Mouse (Mus musculus): ENCODE measurements at regions not wholly inside any gene's neighbourhood (a gene's known extent, or its start where the extent isn't known, plus 50 kb on each side); places are given as distances from the start of the nearest gene placed in this dataset.
A peak's percentile ranks its signal among the peaks of the same experiment; 100 is the strongest.

DNA sequence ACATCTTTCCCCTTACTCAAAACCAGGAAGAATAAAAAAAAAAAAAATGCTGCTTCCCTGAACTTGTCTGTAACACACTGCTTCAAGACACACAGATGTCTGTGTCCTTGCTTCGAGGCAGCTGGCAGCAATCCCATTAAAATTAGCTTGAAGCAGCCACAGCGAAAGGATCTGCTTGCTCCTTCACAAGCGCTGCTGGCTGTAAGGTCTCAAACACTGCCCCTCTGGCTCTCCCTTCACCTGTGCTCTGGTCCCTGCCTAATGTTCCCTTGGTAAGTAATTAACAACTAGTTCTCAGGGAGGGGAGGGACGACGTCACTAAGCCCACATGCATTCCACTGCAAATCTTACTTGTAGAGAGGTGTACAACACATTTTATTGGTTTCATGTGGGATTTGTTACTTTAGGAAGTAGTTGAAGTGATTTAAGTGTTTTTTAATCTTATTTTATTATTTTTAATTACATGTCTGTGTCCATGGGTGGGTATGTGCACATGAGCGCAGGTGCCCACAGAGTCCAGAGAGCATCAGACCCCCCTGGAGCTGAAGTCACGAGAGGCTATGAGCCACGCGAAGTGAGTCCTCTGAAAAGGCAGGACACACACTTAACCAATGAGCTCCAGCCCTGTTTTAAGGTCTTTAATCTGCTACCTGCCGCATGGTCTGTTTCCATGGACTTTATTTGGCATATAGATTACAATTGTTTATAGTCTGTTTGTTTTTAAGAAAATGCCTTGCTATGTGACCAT, 61.1 kb upstream of the Cers6 start:
- DNase-seq: peak; percentile 62

GRCm38 (mm10) chr2:68804117-68804516, 57.1 kb upstream of the Cers6 start:
- DNase-seq: no peak

GRCm38 (mm10) chr2:68805866-68806265, 55.4 kb upstream of the Cers6 start:
- DNase-seq: no peak

DNA sequence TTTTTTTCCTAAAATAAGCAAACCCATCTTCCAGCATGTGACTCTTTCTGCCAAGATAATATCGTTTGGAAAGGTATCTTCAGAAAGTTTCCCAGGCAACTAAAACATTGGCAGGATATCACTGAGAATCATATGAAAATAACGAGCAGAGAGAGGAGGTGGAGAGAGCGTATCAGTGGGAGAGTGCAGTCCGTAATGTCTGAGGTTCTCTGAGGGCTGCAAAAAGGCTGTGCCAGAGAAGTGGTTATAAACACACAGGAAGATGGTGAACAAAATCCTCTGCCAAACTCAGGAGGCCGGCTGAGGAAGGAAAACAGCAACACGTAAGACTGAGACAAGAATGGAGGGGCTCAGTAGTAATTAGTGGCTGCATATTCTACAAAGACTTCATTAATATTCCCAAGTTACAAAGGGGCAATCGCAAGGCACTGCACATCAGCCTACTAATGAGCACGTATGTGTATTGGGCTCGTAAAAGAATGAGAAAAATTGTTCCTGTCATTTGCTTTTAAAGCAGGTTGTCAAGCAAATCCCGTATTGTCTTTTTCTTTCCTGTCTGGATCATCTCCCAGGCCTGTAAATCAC, 54.8 kb upstream of the Cers6 start:
- DNase-seq: no peak

Data from kidney, adult 9 months (tissue).